Mouse (Mus musculus) MEL (cell line): ENCODE data around the gene Prcc. TPM values are rescaled to one million over a fixed set of nuclear protein-coding genes. Genes with fewer than 3 reads are reported as not detected.
A peak's percentile ranks its signal among the peaks of the same experiment; 100 is the strongest.

Source experiments
- DNase-seq: peaks from one replicate; pipeline ENCODE4 v3.0.0; 2011; ENCODE audit warnings: low read depth, low spot score
- H3K27ac ChIP-seq: 2 replicates; pipeline ENCODE4 v1.5.1; 2012; ENCODE audit warnings: low read depth, mild to moderate bottlenecking, control low read depth, low read length, moderate library complexity; ENCODE audit not compliant: control insufficient read depth
- H3K27me3 ChIP-seq, 2 experiments: fragments of 150-350 bp in 1 of 2; sonication (generic) in 1 of 2; 2 replicates each; pipeline ENCODE4 v1.6.1; 2012; ENCODE audit warnings: low read length in 2 of 2, mild to moderate bottlenecking in 2 of 2, improper control_type of control experiment in 1 of 2, moderate library complexity in 1 of 2; ENCODE audit not compliant: insufficient read depth in 2 of 2, control insufficient read depth in 1 of 2
- H3K36me3 ChIP-seq, 2 experiments: 2 replicates each; pipeline ENCODE4 v1.6.1; 2012 to 2014; ENCODE audit warnings: low read length in 2 of 2, improper control_type of control experiment in 1 of 2, inconsistent platforms in 1 of 2, mild to moderate bottlenecking in 1 of 2; ENCODE audit not compliant: insufficient read depth in 2 of 2, control insufficient read depth in 1 of 2
- H3K4me1 ChIP-seq, 2 experiments: fragments of 150-350 bp in 1 of 2; sonication (generic) in 1 of 2; 2 replicates each; pipeline ENCODE4 v1.6.1; 2012; ENCODE audit warnings: low read length in 2 of 2, improper control_type of control experiment in 1 of 2, mild to moderate bottlenecking in 1 of 2; ENCODE audit not compliant: insufficient read depth in 2 of 2, control insufficient read depth in 1 of 2
- H3K4me3 ChIP-seq, 2 experiments: fragments of 150-350 bp in 1 of 2; sonication (generic) in 1 of 2; 2 replicates each; pipeline ENCODE4 v1.5.1; 2012; ENCODE audit warnings: low read depth in 2 of 2, low read length in 2 of 2, mild to moderate bottlenecking in 2 of 2, moderate library complexity in 2 of 2, control low read depth in 1 of 2, improper control_type of control experiment in 1 of 2; ENCODE audit not compliant: control insufficient read depth in 1 of 2, insufficient read depth in 1 of 2
- H3K79me2 ChIP-seq: 2 replicates; pipeline ENCODE4 v1.6.1; 2012; ENCODE audit warnings: mild to moderate bottlenecking, low read length, moderate library complexity; ENCODE audit not compliant: control insufficient read depth, poor library complexity, insufficient read depth
- H3K9ac ChIP-seq: 2 replicates; pipeline ENCODE4 v1.6.1; 2012; ENCODE audit warnings: low read depth, mild to moderate bottlenecking, control low read depth, low read length, moderate library complexity; ENCODE audit not compliant: control insufficient read depth, poor library complexity, severe bottlenecking
- H3K9me3 ChIP-seq: fragments of 150-350 bp; sonication (generic); replicated peaks from 2 replicates; pipeline ENCODE4 v1.6.1; 2012; ENCODE audit warnings: mild to moderate bottlenecking, low read length, improper control_type of control experiment, moderate library complexity; ENCODE audit not compliant: insufficient read depth
- CHD1 ChIP-seq: IDR thresholded peaks from 2 replicates; pipeline ENCODE4 v1.6.1; 2012; ENCODE audit warnings: low read depth, mild to moderate bottlenecking, inconsistent platforms, low read length, improper control_type of control experiment
- CHD2 ChIP-seq: IDR thresholded peaks from 2 replicates; pipeline ENCODE4 v1.6.1; 2011; ENCODE audit warnings: low read length, improper control_type of control experiment
- E2F4 ChIP-seq: IDR thresholded peaks from 2 replicates; pipeline ENCODE4 v1.6.1; 2011; ENCODE audit warnings: low read depth, low read length, improper control_type of control experiment, borderline replicate concordance
- ELF1 ChIP-seq: IDR thresholded peaks from 2 replicates; pipeline ENCODE4 v1.6.1; 2014; ENCODE audit warnings: low read depth, mild to moderate bottlenecking, inconsistent platforms, low read length, improper control_type of control experiment, moderate library complexity
- EP300 ChIP-seq, 2 experiments: IDR thresholded peaks; 2 replicates each; pipeline ENCODE4 v1.6.1; 2011; ENCODE audit warnings: improper control_type of control experiment in 2 of 2, low read length in 2 of 2, low read depth in 1 of 2, mild to moderate bottlenecking in 1 of 2
- ETS1 ChIP-seq: IDR thresholded peaks from 2 replicates; pipeline ENCODE4 v1.6.1; 2012; ENCODE audit warnings: low read depth, mild to moderate bottlenecking, inconsistent platforms, low read length, improper control_type of control experiment, moderate library complexity
- GATA1 ChIP-seq: IDR thresholded peaks from 2 replicates; pipeline ENCODE4 v1.6.1; 2011; ENCODE audit warnings: low read depth, low read length, improper control_type of control experiment
- HCFC1 ChIP-seq: IDR thresholded peaks from 2 replicates; pipeline ENCODE4 v1.6.1; 2012; ENCODE audit warnings: low read depth, mild to moderate bottlenecking, inconsistent platforms, low read length, improper control_type of control experiment, moderate library complexity
- KAT2A ChIP-seq: conservative IDR thresholded peaks from 2 replicates; pipeline ENCODE4 v1.6.1; 2012; ENCODE audit warnings: low read depth, low read length, improper control_type of control experiment, inconsistent platforms
- MAFK ChIP-seq: IDR thresholded peaks from 2 replicates; pipeline ENCODE4 v1.6.1; 2011; ENCODE audit warnings: low read depth, mild to moderate bottlenecking, low read length, improper control_type of control experiment, borderline replicate concordance
- MAX ChIP-seq: IDR thresholded peaks from 2 replicates; pipeline ENCODE4 v1.6.1; 2011; ENCODE audit warnings: low read length, improper control_type of control experiment
- MAZ ChIP-seq: IDR thresholded peaks from 2 replicates; pipeline ENCODE4 v1.6.1; 2012; ENCODE audit warnings: low read depth, mild to moderate bottlenecking, inconsistent platforms, low read length, improper control_type of control experiment
- MEF2A ChIP-seq: IDR thresholded peaks from 2 replicates; pipeline ENCODE4 v1.6.1; 2014; ENCODE audit warnings: low read depth, mild to moderate bottlenecking, inconsistent platforms, low read length, improper control_type of control experiment; ENCODE audit not compliant: poor library complexity, insufficient replicate concordance, severe bottlenecking; ENCODE audit errors: extremely low read depth
- MXI1 ChIP-seq: IDR thresholded peaks from 2 replicates; pipeline ENCODE4 v1.6.1; 2011; ENCODE audit warnings: mild to moderate bottlenecking, low read depth, low read length, improper control_type of control experiment
- MYB ChIP-seq: IDR thresholded peaks from 2 replicates; pipeline ENCODE4 v1.6.1; 2011; ENCODE audit warnings: mild to moderate bottlenecking, low read depth, low read length, improper control_type of control experiment
- NELFE ChIP-seq: IDR thresholded peaks from 2 replicates; pipeline ENCODE4 v1.6.1; 2011; ENCODE audit warnings: low read depth, low read length, improper control_type of control experiment
- POLR2AphosphoS5 ChIP-seq: IDR thresholded peaks from 2 replicates; pipeline ENCODE4 v1.6.1; 2012; ENCODE audit warnings: low read depth, borderline replicate concordance, mild to moderate bottlenecking, inconsistent platforms, low read length, moderate library complexity, mixed read lengths
- RAD21 ChIP-seq: IDR thresholded peaks from 2 replicates; pipeline ENCODE4 v1.6.1; 2011; ENCODE audit warnings: mild to moderate bottlenecking, low read depth, low read length, improper control_type of control experiment
- RCOR1 ChIP-seq: IDR thresholded peaks from 2 replicates; pipeline ENCODE4 v1.6.1; 2012; ENCODE audit warnings: low read depth, mild to moderate bottlenecking, inconsistent platforms, low read length, improper control_type of control experiment
- SIN3A ChIP-seq: IDR thresholded peaks from 2 replicates; pipeline ENCODE4 v1.6.1; 2012; ENCODE audit warnings: low read length, improper control_type of control experiment, inconsistent platforms
- SMC3 ChIP-seq: IDR thresholded peaks from 2 replicates; pipeline ENCODE4 v1.6.1; 2011; ENCODE audit warnings: low read depth, low read length, improper control_type of control experiment
- TBP ChIP-seq: IDR thresholded peaks from 2 replicates; pipeline ENCODE4 v1.8.0; 2011; ENCODE audit warnings: low read depth, low read length, improper control_type of control experiment
- TCF12 ChIP-seq: IDR thresholded peaks from 2 replicates; pipeline ENCODE4 v1.6.1; 2014; ENCODE audit warnings: low read depth, mild to moderate bottlenecking, inconsistent platforms, low read length, improper control_type of control experiment, moderate library complexity
- USF1 ChIP-seq: IDR thresholded peaks from 2 replicates; pipeline ENCODE4 v1.6.1; 2014; ENCODE audit warnings: low read depth, mild to moderate bottlenecking, inconsistent platforms, low read length, improper control_type of control experiment, moderate library complexity
- USF2 ChIP-seq, 2 experiments: IDR thresholded peaks; 2 replicates each; pipeline ENCODE4 v1.6.1; 2011 to 2012; ENCODE audit warnings: improper control_type of control experiment in 2 of 2, low read length in 2 of 2, borderline replicate concordance in 1 of 2, inconsistent platforms in 1 of 2, low read depth in 1 of 2, mild to moderate bottlenecking in 1 of 2; ENCODE audit not compliant: insufficient read depth in 1 of 2
- ZC3H11A ChIP-seq: IDR thresholded peaks from 2 replicates; pipeline ENCODE4 v1.6.1; 2012; ENCODE audit warnings: low read depth, mild to moderate bottlenecking, inconsistent platforms, low read length, improper control_type of control experiment
- ZKSCAN1 ChIP-seq: IDR thresholded peaks from 2 replicates; pipeline ENCODE4 v1.6.1; 2012; ENCODE audit warnings: low read depth, mild to moderate bottlenecking, inconsistent platforms, low read length, improper control_type of control experiment, moderate library complexity
- ZNF384 ChIP-seq: IDR thresholded peaks from 2 replicates; pipeline ENCODE4 v1.6.1; 2012; ENCODE audit warnings: low read depth, mild to moderate bottlenecking, inconsistent platforms, low read length, improper control_type of control experiment
- polyA plus RNA-seq, 2 experiments: library from polyadenylated mRNA; stranded (reverse) in 1 of 2; unstranded in 1 of 2; fragments of >175 nt in 1 of 2; fragments of >200 nt in 1 of 2; gene quantifications; 2 replicates each; pipeline versions ENCODE4 v1.2.1 to v1.2.4; 2012; ENCODE audit warnings: low replicate concordance in 2 of 2, low read depth in 1 of 2; ENCODE audit not compliant: insufficient read length in 2 of 2, insufficient read depth in 1 of 2, missing spikeins in 1 of 2
- total RNA-seq: library from RNA; depleted of rRNA; stranded (reverse); fragments of 300-350 nt; gene quantifications from 2 replicates; pipeline ENCODE4 v1.2.3, GENCODE M21; 2012

The Prcc gene
- total and polyA plus RNA-seq, 3 experiments: 47.0 to 65.9 TPM; not detected in 1

DNA sequence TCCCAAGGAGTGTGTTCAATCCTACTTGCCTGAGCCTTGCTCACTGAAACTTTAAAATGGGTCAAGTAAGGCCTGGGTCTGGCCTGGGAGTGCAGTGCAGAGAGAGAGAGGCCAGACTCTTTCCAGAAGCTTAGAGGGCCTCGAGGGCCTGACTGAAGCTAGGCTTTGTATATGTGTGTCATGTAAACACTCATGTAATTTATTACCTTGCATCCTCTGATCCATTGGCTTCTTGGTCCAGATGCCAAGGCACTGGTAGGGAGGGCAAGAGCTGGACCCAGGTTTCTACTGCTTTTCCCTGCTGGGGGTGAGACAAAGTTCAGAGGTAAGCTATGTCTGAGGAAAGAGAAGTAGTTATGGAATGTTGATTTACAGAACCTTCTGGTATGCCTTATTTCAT lies 22.5 kb upstream of the Prcc start:
- Histone ChIP-seq H3K9me3 (no peaks in the 10 kb centered on the region), H3K36me3 (peaks cover 8 to 50% of the 10 kb centered on the region in 2 experiments), H3K27ac (peak overlapping the region; percentile 85), H3K27me3 (no peaks in the 10 kb centered on the region), H3K9ac (peak overlapping the region; percentile 97), H3K4me1 (peaks cover 0 to 37% of the 10 kb centered on the region in 2 experiments; a peak in 3 of 4 replicates), H3K79me2 (peaks cover 69% of the 10 kb centered on the region), H3K4me3 (peak overlapping the region; percentile 82 to 99)
- no peak for DNase-seq
- TF ChIP-seq ELF1: no peak
- no peak for TF ChIP-seq E2F4
- TF ChIP-seq MEF2A: no peak
- TF ChIP-seq NELFE: no peak
- no peak for TF ChIP-seq SIN3A
- no peak for TF ChIP-seq MAZ
- TF ChIP-seq ETS1: no peak

DNA sequence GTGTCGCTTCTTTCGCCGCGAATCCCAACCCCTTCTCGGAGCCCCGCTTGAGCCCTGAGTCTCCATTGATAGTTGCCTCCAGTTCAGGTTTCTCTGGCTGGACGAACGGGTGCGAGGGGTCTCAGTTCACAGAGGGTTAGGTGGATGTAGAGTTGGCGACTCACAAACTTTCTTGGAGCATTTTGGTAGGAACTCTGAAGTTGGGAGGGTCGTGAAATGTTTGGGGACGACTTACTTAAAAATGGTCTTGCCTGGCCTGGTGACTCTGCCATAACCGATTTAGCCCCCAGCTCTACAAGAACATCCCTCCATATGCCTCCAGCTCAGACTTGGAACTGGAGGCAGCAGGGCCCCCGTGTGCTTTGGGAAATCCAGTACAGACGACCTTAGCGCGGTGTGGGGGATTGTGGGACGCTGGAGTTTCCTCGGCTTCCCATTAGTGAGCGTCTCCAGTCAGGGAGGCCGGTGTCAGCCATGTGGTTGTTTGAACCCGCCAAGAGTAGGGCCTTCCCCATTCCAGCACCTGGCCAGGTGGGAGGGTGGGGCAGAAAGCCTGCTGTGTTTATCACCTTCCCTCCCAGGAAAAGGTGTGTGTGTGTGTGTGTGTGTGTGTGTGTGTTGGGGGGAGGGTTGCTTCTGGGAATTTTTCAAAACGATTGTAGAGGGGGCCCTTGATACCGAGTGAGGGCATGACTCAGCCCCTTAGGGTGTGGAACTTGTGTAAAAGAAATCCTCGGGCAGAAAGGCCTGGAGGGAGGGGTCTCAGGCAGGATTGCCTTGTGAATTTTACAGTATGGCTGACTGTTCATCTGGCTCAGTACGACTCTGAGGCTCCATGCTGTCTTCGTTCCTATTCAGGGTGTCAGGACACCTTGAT lies 21.8 kb upstream of the Prcc start:
- Histone ChIP-seq H3K4me1 (peaks cover 0 to 34% of the 10 kb centered on the region in 2 experiments; a peak in 3 of 4 replicates), H3K27me3 (no peaks in the 10 kb centered on the region), H3K9me3 (no peaks in the 10 kb centered on the region), H3K27ac (peak overlapping the region; percentile 85), H3K4me3 (peak overlapping the region; percentile 82 to 99), H3K9ac (peak overlapping the region; percentile 97), H3K36me3 (peaks cover 5 to 46% of the 10 kb centered on the region in 2 experiments; a peak in 3 of 4 replicates), H3K79me2 (peaks cover 64% of the 10 kb centered on the region)
- DNase-seq: peak; percentile 71
- TF ChIP-seq ETS1: peak; percentile 18; the same call in 1 of the 2 replicates
- TF ChIP-seq E2F4: no peak
- TF ChIP-seq MEF2A: no peak
- peak; percentile 89 for TF ChIP-seq MXI1
- TF ChIP-seq CHD2: no peak
- TF ChIP-seq NELFE: peak; percentile 46
- peak; percentile 67; the same call in 1 of the 2 replicates for TF ChIP-seq CHD1
- no peak for TF ChIP-seq SMC3
- no peak for TF ChIP-seq MYB
- TF ChIP-seq MAZ: peak; percentile 66; the same call in 1 of the 2 replicates
- TF ChIP-seq ZC3H11A: no peak
- no peak for TF ChIP-seq GATA1
- no peak for TF ChIP-seq MAFK
- no peak for TF ChIP-seq RAD21
- no peak for TF ChIP-seq USF1
- no peak for TF ChIP-seq ZNF384
- peak in 1 of 2 experiments; percentile 38; a peak in 2 of 4 replicates for TF ChIP-seq EP300 (IDR thresholded peaks at IDR 0.05; ENCODE audit: low read depth in 1 of 2, low read length in 2 of 2)
- TF ChIP-seq RCOR1: no peak
- TF ChIP-seq KAT2A: 0 out of 2 replicates have a peak, but pooled peaks have one; percentile 10
- TF ChIP-seq ZKSCAN1: no peak
- peak; percentile 83 for TF ChIP-seq SIN3A
- TF ChIP-seq MAX: peak; percentile 67
- peak; percentile 62; the same call in 1 of the 2 replicates for TF ChIP-seq TBP
- TF ChIP-seq POLR2AphosphoS5: no peak
- TF ChIP-seq USF2 (IDR thresholded peaks at IDR 0.05; ENCODE audit: borderline replicate concordance in 1 of 2, insufficient read depth in 1 of 2, low read depth in 1 of 2, low read length in 2 of 2): no peak
- TF ChIP-seq TCF12: no peak
- TF ChIP-seq HCFC1: peak; percentile 22; the same call in 1 of the 2 replicates
